Mouse (Mus musculus) left cerebral cortex, postnatal 25 days (tissue): ENCODE results near the gene Cd8b1. TPM values are rescaled to one million over a fixed set of nuclear protein-coding genes. Genes with fewer than 3 reads are reported as not detected.

Experiments
- total RNA-seq, 2 experiments: library from RNA; stranded (reverse); gene quantifications; 2 replicates each; pipeline ENCODE4 v1.2.3; 2021

Cd8b1 gene
- total RNA-seq, 2 experiments from 2014 or later = not detected

Other genes starting within 250 kb of the Cd8b1 start
- 1 to 10 TPM; 2.7 to 3.0 TPM for gene Thnsl2, start 178.3 kb upstream of the Cd8b1 start, total RNA-seq
- gene Fabp1, start 123.0 kb upstream of the Cd8b1 start, total RNA-seq = not detected
- gene Krcc1, start 51.1 kb upstream of the Cd8b1 start, total RNA-seq = 10 to 100 TPM; 13.6 to 14.9 TPM
- 1 to 10 TPM in 1 of 2 experiments, under 1 TPM in 1; 0.96 to 2.4 TPM for gene Smyd1, start 555 bp upstream of the Cd8b1 start, total RNA-seq
- not detected for gene Cd8a, start 50.6 kb downstream of the Cd8b1 start, total RNA-seq
- 100 to 1,000 TPM in 1 of 2 experiments, 10 to 100 TPM in 1; 96.3 to 108 TPM for gene Rmnd5a, start 117.8 kb downstream of the Cd8b1 start, total RNA-seq
- gene Rnf103, start 171.1 kb downstream of the Cd8b1 start, total RNA-seq = 10 to 100 TPM; 49.8 to 54.0 TPM
- 100 to 1,000 TPM in 1 of 2 experiments, 10 to 100 TPM in 1; 93.8 to 103 TPM for gene Chmp3, start 221.0 kb downstream of the Cd8b1 start, total RNA-seq